Mouse (Mus musculus) liver, adult 2 months (tissue): ENCODE results near the gene Scn3a.

ENCODE experiments used
- CTCF ChIP-seq: fragments of 200-500 bp; IDR thresholded peaks from 2 replicates; pipeline ENCODE4 v1.5.1; 2011; ENCODE audit warnings: low read depth, low read length, control low read depth
- POLR2A ChIP-seq: fragments of 200-500 bp; IDR thresholded peaks from 2 replicates; pipeline ENCODE4 v1.6.1; 2011; ENCODE audit warnings: low read length, control low read depth; ENCODE audit not compliant: insufficient read depth; ENCODE audit errors: extremely low read depth

GRCm38 (mm10) chr2:65441110-65441509, 126.3 kb downstream of the Scn3a start:
- no peak for TF ChIP-seq POLR2A
- TF ChIP-seq CTCF, result no peak
